Mouse (Mus musculus): ENCODE results near the gene Itgb3bp. TPM values are rescaled to one million over a fixed set of nuclear protein-coding genes. Genes with fewer than 3 reads are reported as not detected.
A peak's percentile ranks its signal among the peaks of the same experiment; 100 is the strongest.

Itgb3bp gene
- total RNA-seq (2021) = 1 to 10 TPM; 4.2 to 4.3 TPM
- long read RNA-seq, experiment 1, transcript Itgb3bp-204 (9 exons, 2,806 nt) = major isoform, 5 of 8 reads
- long read RNA-seq, experiment 1, partial matches to known transcripts = 0 of 8 reads
- long read RNA-seq, experiment 1, other reads (novel, unspliced or antisense) = 3 of 8 reads
- long read RNA-seq, experiment 2, partial matches to known transcripts = 0 of 3 reads
- long read RNA-seq, experiment 2, other reads (novel, unspliced or antisense) = 2 of 3 reads

- peak; percentile 94 for DNase-seq (ENCODE audit: low spot score)
These were observed at the start of gene Itgb3bp for GRCm38 (mm10) chr4:99929613-99930517. TSS of gene Itgb3bp (minus strand) at chr4:99929813.

GRCm38 (mm10) chr4:99979326-99979725 lies 49.7 kb upstream of the Itgb3bp start:
- peak; percentile 62 for DNase-seq (ENCODE audit: low spot score)

GRCm38 (mm10) chr4:99974375-99974774 lies 44.8 kb upstream of the Itgb3bp start:
- peak; percentile 89 for DNase-seq (ENCODE audit: low spot score)

- DNase-seq (ENCODE audit: low spot score) = peak; percentile 82
These were observed 44.3 kb upstream of the Itgb3bp start for GRCm38 (mm10) chr4:99973931-99974330.

GRCm38 (mm10) chr4:99972886-99973285 lies 43.3 kb upstream of the Itgb3bp start:
- DNase-seq (ENCODE audit: low spot score) = no peak

GRCm38 (mm10) chr4:99970097-99970496 lies 40.5 kb upstream of the Itgb3bp start:
- DNase-seq (ENCODE audit: low spot score) = no peak

GRCm38 (mm10) chr4:99969328-99969727 lies 39.7 kb upstream of the Itgb3bp start:
- DNase-seq (ENCODE audit: low spot score) = peak; percentile 79

- DNase-seq (ENCODE audit: low spot score) = no peak
These were observed 36.9 kb upstream of the Itgb3bp start for GRCm38 (mm10) chr4:99966555-99966954.

- no peak for DNase-seq (ENCODE audit: low spot score)
These were observed 29.7 kb upstream of the Itgb3bp start for GRCm38 (mm10) chr4:99959308-99959707.

GRCm38 (mm10) chr4:99958084-99958815 lies 28.6 kb upstream of the Itgb3bp start:
- no peak for DNase-seq (ENCODE audit: low spot score)

GRCm38 (mm10) chr4:99957186-99957585 lies 27.6 kb upstream of the Itgb3bp start:
- no peak for DNase-seq (ENCODE audit: low spot score)

GRCm38 (mm10) chr4:99955396-99955795 lies 25.8 kb upstream of the Itgb3bp start:
- DNase-seq (ENCODE audit: low spot score) = peak; percentile 80

GRCm38 (mm10) chr4:99953904-99954303 lies 24.3 kb upstream of the Itgb3bp start:
- no peak for DNase-seq (ENCODE audit: low spot score)

- no peak for DNase-seq (ENCODE audit: low spot score)
These were observed 18.3 kb upstream of the Itgb3bp start for GRCm38 (mm10) chr4:99947896-99948295.

GRCm38 (mm10) chr4:99947192-99947591 lies 17.6 kb upstream of the Itgb3bp start:
- no peak for DNase-seq (ENCODE audit: low spot score)

GRCm38 (mm10) chr4:99946516-99946915 lies 16.9 kb upstream of the Itgb3bp start:
- no peak for DNase-seq (ENCODE audit: low spot score)

- DNase-seq (ENCODE audit: low spot score) = no peak
These were observed 15.4 kb upstream of the Itgb3bp start for GRCm38 (mm10) chr4:99945011-99945410.

- DNase-seq (ENCODE audit: low spot score) = no peak
These were observed 15.0 kb upstream of the Itgb3bp start for GRCm38 (mm10) chr4:99944606-99945005.

- peak; percentile 82 for DNase-seq (ENCODE audit: low spot score)
These were observed 12.2 kb upstream of the Itgb3bp start for GRCm38 (mm10) chr4:99941655-99942414.

GRCm38 (mm10) chr4:99939711-99940505 lies 10.3 kb upstream of the Itgb3bp start:
- DNase-seq (ENCODE audit: low spot score) = no peak

Measured in gastrocnemius, adult 18-20 months (tissue).